Mouse (Mus musculus) megakaryocyte progenitor cell, adult 5-6 weeks (primary cell): Measurements from ENCODE around the gene Spa17. TPM values are rescaled to one million over a fixed set of nuclear protein-coding genes. Genes with fewer than 3 reads are reported as not detected.

Experiments
- ATAC-seq: replicated peaks from 2 replicates; pipeline ENCODE4 v1.8.0; 2016; ENCODE audit warnings: mild to moderate bottlenecking, moderate TSS enrichment, inconsistent platforms; ENCODE audit not compliant: poor library complexity
- total RNA-seq, 2 experiments: library from RNA; stranded (forward) in 1 of 2; stranded (reverse) in 1 of 2; fragments of 157-497, 149-512 nt in 1 of 2; fragments of 200-1000 nt in 1 of 2; gene quantifications; 2 replicates each; pipeline versions ENCODE4 v1.2.3 to v1.2.4; 2015 to 2017

Spa17 gene
- total RNA-seq (2015) (2.9 and 6.7 TPM in 2 replicates), total RNA-seq (2017) (1.7 and 5.1 TPM in 2 replicates)

GRCm38 (mm10) chr9:37613182-37613910 is at the start of gene Spa17:
Spa17 (minus strand) TSS chr9:37613722.
- peak; percentile 93 for ATAC-seq

GRCm38 (mm10) chr9:37663210-37663609 is 49.7 kb upstream of the Spa17 start:
- no peak for ATAC-seq

GRCm38 (mm10) chr9:37659413-37659812 is 45.9 kb upstream of the Spa17 start:
- no peak for ATAC-seq

GRCm38 (mm10) chr9:37656931-37657481 is 43.5 kb upstream of the Spa17 start, which contains the start of gene Tbrg1:
Tbrg1 (minus strand) TSS chr9:37657312.
- peak; percentile 87 for ATAC-seq

GRCm38 (mm10) chr9:37656439-37656881 is 42.9 kb upstream of the Spa17 start:
- ATAC-seq, result peak; percentile 47

- 0 out of 2 replicates have a peak, but pooled peaks have one; percentile 17 for ATAC-seq
These were observed 42.4 kb upstream of the Spa17 start for GRCm38 (mm10) chr9:37655961-37656360.

- no peak for ATAC-seq
These were observed 40.3 kb upstream of the Spa17 start for GRCm38 (mm10) chr9:37653836-37654235.

- no peak for ATAC-seq
These were observed 37.1 kb upstream of the Spa17 start for GRCm38 (mm10) chr9:37650639-37651038.

GRCm38 (mm10) chr9:37646246-37646645 is 32.7 kb upstream of the Spa17 start:
- ATAC-seq, result no peak

- no peak for ATAC-seq
These were observed 25.2 kb upstream of the Spa17 start for GRCm38 (mm10) chr9:37638721-37639120.

GRCm38 (mm10) chr9:37636800-37637542 is 23.4 kb upstream of the Spa17 start:
- ATAC-seq, result no peak

GRCm38 (mm10) chr9:37636335-37636734 is 22.8 kb upstream of the Spa17 start:
- ATAC-seq, result peak; percentile 96

- no peak for ATAC-seq
These were observed 20.7 kb upstream of the Spa17 start for GRCm38 (mm10) chr9:37634269-37634668.

- no peak for ATAC-seq
These were observed 18.8 kb upstream of the Spa17 start for GRCm38 (mm10) chr9:37632305-37632704.

- ATAC-seq, result peak; percentile 69
These were observed 16.4 kb upstream of the Spa17 start for GRCm38 (mm10) chr9:37629941-37630340.

- ATAC-seq, result no peak
These were observed 15.1 kb upstream of the Spa17 start for GRCm38 (mm10) chr9:37628581-37628980.

- ATAC-seq, result no peak
These were observed 13.7 kb upstream of the Spa17 start for GRCm38 (mm10) chr9:37627263-37627662.

GRCm38 (mm10) chr9:37626103-37626567 is 12.6 kb upstream of the Spa17 start:
- ATAC-seq, result no peak

- ATAC-seq, result no peak
These were observed 12.1 kb upstream of the Spa17 start for GRCm38 (mm10) chr9:37625641-37626040.

GRCm38 (mm10) chr9:37625129-37625528 is 11.6 kb upstream of the Spa17 start:
- ATAC-seq, result no peak

GRCm38 (mm10) chr9:37624502-37624901 is 11.0 kb upstream of the Spa17 start:
- no peak for ATAC-seq

GRCm38 (mm10) chr9:37623981-37624380 is 10.5 kb upstream of the Spa17 start:
- ATAC-seq, result no peak
